Mouse (Mus musculus): Measurements from ENCODE around the gene Mmd. TPM values are rescaled to one million over a fixed set of nuclear protein-coding genes. Genes with fewer than 3 reads are reported as not detected.

Mmd gene
- polyA plus RNA-seq, 1 experiment from 2014 or later = 47.5 TPM

- H3K27ac ChIP-seq (ENCODE audit: low read length) = peak overlapping the region; percentile 64
- no peak overlapping the region for H3K9ac ChIP-seq (ENCODE audit: low read length)
- no peaks in the 10 kb centered on the region for H3K27me3 ChIP-seq (ENCODE audit: control insufficient read depth, insufficient read depth, low read length)
- 67% methylated on average over 6 of the region's 6 CpGs for WGBS
- H3K9me3 ChIP-seq (replicated peaks; ENCODE audit: control insufficient read depth, low read length) = no peaks in the 10 kb centered on the region
- peak; percentile 82 for ATAC-seq (ENCODE audit: insufficient read depth, low FRiP score)
- 0 out of 2 replicates have a peak, but pooled peaks cover 6% of the 10 kb centered on the region for H3K36me3 ChIP-seq (ENCODE audit: control insufficient read depth, insufficient read depth, low read length)
- no peak overlapping the region for H3K4me2 ChIP-seq (ENCODE audit: low read depth, low read length)
- peaks cover 23% of the 10 kb centered on the region for H3K4me1 ChIP-seq (ENCODE audit: control insufficient read depth, insufficient read depth, low read length)
- no peak overlapping the region for H3K4me3 ChIP-seq (replicated peaks; ENCODE audit: low read length)
Observed at GRCm38 (mm10) chr11:90255687-90256086, 6.4 kb downstream of the Mmd start.

- no peaks in the 10 kb centered on the region for H3K9me3 ChIP-seq (replicated peaks; ENCODE audit: control insufficient read depth, low read length)
- peaks cover 20% of the 10 kb centered on the region for H3K4me1 ChIP-seq (ENCODE audit: control insufficient read depth, insufficient read depth, low read length)
- no peak overlapping the region for H3K9ac ChIP-seq (ENCODE audit: low read length)
- H3K4me3 ChIP-seq (replicated peaks; ENCODE audit: low read length) = no peak overlapping the region
- WGBS = 48% methylated on average over 16 of the region's 16 CpGs
- H3K27ac ChIP-seq (ENCODE audit: low read length) = peak overlapping the region; percentile 3; the same call in 1 of the 2 replicates
- H3K4me2 ChIP-seq (ENCODE audit: low read depth, low read length) = peak overlapping the region; percentile 11; the same call in 1 of the 2 replicates
- no peak for ATAC-seq (ENCODE audit: insufficient read depth, low FRiP score)
- H3K36me3 ChIP-seq (ENCODE audit: control insufficient read depth, insufficient read depth, low read length) = peaks cover 16% of the 10 kb centered on the region
- no peaks in the 10 kb centered on the region for H3K27me3 ChIP-seq (ENCODE audit: control insufficient read depth, insufficient read depth, low read length)
Observed at GRCm38 (mm10) chr11:90256833-90257525, 7.7 kb downstream of the Mmd start.

- WGBS = 61% methylated on average over 10 of the region's 10 CpGs
Observed at GRCm38 (mm10) chr11:90258321-90258927, 9.2 kb downstream of the Mmd start.

GRCm38 (mm10) chr11:90259071-90259470, 9.8 kb downstream of the Mmd start:
- 25% methylated on average over 4 of the region's 4 CpGs for WGBS
- ATAC-seq (ENCODE audit: insufficient read depth, low FRiP score) = no peak
- H3K27ac ChIP-seq (ENCODE audit: low read length) = no peak overlapping the region

More at GRCm38 (mm10) chr11:90258321-90258927, 9.2 kb downstream of the Mmd start:
- 0 out of 2 replicates have a peak, but pooled peaks cover 3% of the 10 kb centered on the region for H3K9me3 ChIP-seq (replicated peaks; ENCODE audit: control insufficient read depth, low read length)
- no peak overlapping the region for H3K4me2 ChIP-seq (ENCODE audit: low read depth, low read length)
- H3K27ac ChIP-seq (ENCODE audit: low read length) = no peak overlapping the region
- H3K9ac ChIP-seq (ENCODE audit: low read length) = no peak overlapping the region
- H3K36me3 ChIP-seq (ENCODE audit: control insufficient read depth, insufficient read depth, low read length) = peaks cover 29% of the 10 kb centered on the region
- peaks cover 17% of the 10 kb centered on the region for H3K4me1 ChIP-seq (ENCODE audit: control insufficient read depth, insufficient read depth, low read length)
- ATAC-seq (ENCODE audit: insufficient read depth, low FRiP score) = no peak
- H3K27me3 ChIP-seq (ENCODE audit: control insufficient read depth, insufficient read depth, low read length) = no peaks in the 10 kb centered on the region
- no peak overlapping the region for H3K4me3 ChIP-seq (replicated peaks; ENCODE audit: low read length)

GRCm38 (mm10) chr11:90259826-90260225, 10.6 kb downstream of the Mmd start:
- Histone ChIP-seq H3K9ac (ENCODE audit: low read length) (no peak overlapping the region), H3K27me3 (ENCODE audit: control insufficient read depth, insufficient read depth, low read length) (no peaks in the 10 kb centered on the region), H3K27ac (ENCODE audit: low read length) (no peak overlapping the region), H3K36me3 (ENCODE audit: control insufficient read depth, insufficient read depth, low read length) (peaks cover 30% of the 10 kb centered on the region), H3K9me3 (replicated peaks; ENCODE audit: control insufficient read depth, low read length) (0 out of 2 replicates have a peak, but pooled peaks cover 3% of the 10 kb centered on the region), H3K4me1 (ENCODE audit: control insufficient read depth, insufficient read depth, low read length) (peaks cover 17% of the 10 kb centered on the region), H3K4me2 (ENCODE audit: low read depth, low read length) (no peak overlapping the region), H3K4me3 (replicated peaks; ENCODE audit: low read length) (no peak overlapping the region)
- WGBS = 82% methylated on average over 9 of the region's 9 CpGs
- no peak for ATAC-seq (ENCODE audit: insufficient read depth, low FRiP score)

More at GRCm38 (mm10) chr11:90259071-90259470, 9.8 kb downstream of the Mmd start:
- peaks cover 30% of the 10 kb centered on the region for H3K36me3 ChIP-seq (ENCODE audit: control insufficient read depth, insufficient read depth, low read length)
- no peak overlapping the region for H3K9ac ChIP-seq (ENCODE audit: low read length)
- H3K9me3 ChIP-seq (replicated peaks; ENCODE audit: control insufficient read depth, low read length) = 0 out of 2 replicates have a peak, but pooled peaks cover 3% of the 10 kb centered on the region
- no peak overlapping the region for H3K4me2 ChIP-seq (ENCODE audit: low read depth, low read length)
- peaks cover 17% of the 10 kb centered on the region for H3K4me1 ChIP-seq (ENCODE audit: control insufficient read depth, insufficient read depth, low read length)
- H3K4me3 ChIP-seq (replicated peaks; ENCODE audit: low read length) = no peak overlapping the region
- H3K27me3 ChIP-seq (ENCODE audit: control insufficient read depth, insufficient read depth, low read length) = no peaks in the 10 kb centered on the region

- H3K4me2 ChIP-seq (ENCODE audit: low read depth, low read length) = no peak overlapping the region
- H3K4me1 ChIP-seq (ENCODE audit: control insufficient read depth, insufficient read depth, low read length) = peaks cover 1% of the 10 kb centered on the region; the same call in 1 of the 2 replicates
- 0 out of 2 replicates have a peak, but pooled peaks cover 3% of the 10 kb centered on the region for H3K9me3 ChIP-seq (replicated peaks; ENCODE audit: control insufficient read depth, low read length)
- H3K27ac ChIP-seq (ENCODE audit: low read length) = no peak overlapping the region
- peaks cover 30% of the 10 kb centered on the region for H3K36me3 ChIP-seq (ENCODE audit: control insufficient read depth, insufficient read depth, low read length)
- ATAC-seq (ENCODE audit: insufficient read depth, low FRiP score) = no peak
- no peaks in the 10 kb centered on the region for H3K27me3 ChIP-seq (ENCODE audit: control insufficient read depth, insufficient read depth, low read length)
- no peak overlapping the region for H3K4me3 ChIP-seq (replicated peaks; ENCODE audit: low read length)
- WGBS = 81% methylated on average over 11 of the region's 11 CpGs
- no peak overlapping the region for H3K9ac ChIP-seq (ENCODE audit: low read length)
Observed at GRCm38 (mm10) chr11:90264180-90264579, 14.9 kb downstream of the Mmd start.

GRCm38 (mm10) chr11:90265581-90265980, 16.3 kb downstream of the Mmd start:
- no peak for ATAC-seq (ENCODE audit: insufficient read depth, low FRiP score)

GRCm38 (mm10) chr11:90268934-90269333, 19.7 kb downstream of the Mmd start:
- no peaks in the 10 kb centered on the region for H3K4me1 ChIP-seq (ENCODE audit: control insufficient read depth, insufficient read depth, low read length)
- H3K27me3 ChIP-seq (ENCODE audit: control insufficient read depth, insufficient read depth, low read length) = no peaks in the 10 kb centered on the region
- no peaks in the 10 kb centered on the region for H3K9me3 ChIP-seq (replicated peaks; ENCODE audit: control insufficient read depth, low read length)
- H3K36me3 ChIP-seq (ENCODE audit: control insufficient read depth, insufficient read depth, low read length) = no peaks in the 10 kb centered on the region
- H3K4me2 ChIP-seq (ENCODE audit: low read depth, low read length) = no peak overlapping the region
- no peak overlapping the region for H3K27ac ChIP-seq (ENCODE audit: low read length)
- peak; percentile 46; the same call in 1 of the 2 replicates for ATAC-seq (ENCODE audit: insufficient read depth, low FRiP score)
- H3K9ac ChIP-seq (ENCODE audit: low read length) = no peak overlapping the region
- 70% methylated on average over 5 of the region's 5 CpGs for WGBS
- H3K4me3 ChIP-seq (replicated peaks; ENCODE audit: low read length) = no peak overlapping the region

More at GRCm38 (mm10) chr11:90265581-90265980, 16.3 kb downstream of the Mmd start:
- Histone ChIP-seq H3K4me2 (ENCODE audit: low read depth, low read length) (no peak overlapping the region), H3K9me3 (replicated peaks; ENCODE audit: control insufficient read depth, low read length) (0 out of 2 replicates have a peak, but pooled peaks cover 3% of the 10 kb centered on the region), H3K27me3 (ENCODE audit: control insufficient read depth, insufficient read depth, low read length) (no peaks in the 10 kb centered on the region), H3K4me1 (ENCODE audit: control insufficient read depth, insufficient read depth, low read length) (no peaks in the 10 kb centered on the region), H3K36me3 (ENCODE audit: control insufficient read depth, insufficient read depth, low read length) (peaks cover 26% of the 10 kb centered on the region), H3K27ac (ENCODE audit: low read length) (no peak overlapping the region), H3K9ac (ENCODE audit: low read length) (no peak overlapping the region), H3K4me3 (replicated peaks; ENCODE audit: low read length) (no peak overlapping the region)
- WGBS = 85% methylated on average over 7 of the region's 7 CpGs

Data from stomach, embryonic 16.5 days (tissue).